Mouse (Mus musculus) mesoderm, embryonic 11.5 days (tissue): ENCODE results near the gene Olfr544.
"Not testable (repeated sequence)": the region's sequence is repeated elsewhere in the genome, so short reads cannot be mapped to it uniquely, and the experiment has no call there.

Source experiments
- DNase-seq: peaks from one replicate; pipeline ENCODE4 v3.0.0-alpha.2; 2012; ENCODE audit warnings: low read depth, low spot score

Olfr544 gene

DNA sequence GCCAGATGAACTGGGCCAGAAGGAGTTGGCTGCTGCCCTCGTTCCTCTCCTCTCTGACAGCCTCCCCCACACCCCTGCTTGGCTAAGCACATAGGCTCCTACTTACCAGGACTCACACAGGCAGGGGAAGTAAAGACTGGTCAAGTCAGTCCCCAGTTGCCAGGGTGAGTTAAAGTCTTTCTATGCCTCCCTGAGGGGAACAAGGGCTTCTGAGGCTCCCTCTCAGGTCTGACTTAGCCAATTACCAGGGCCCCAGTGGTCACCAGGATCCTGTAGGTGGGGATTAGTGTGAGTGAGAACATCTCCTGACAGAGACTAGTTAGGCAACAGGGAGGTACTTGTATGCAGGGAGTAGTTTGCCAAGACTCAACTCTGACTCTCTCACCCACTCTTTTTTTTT is at the start of gene Olfr544:
TSS of gene Olfr544 (minus strand) at position 153 of the 400 bp plus-strand sequence.
- no peak for DNase-seq

DNA sequence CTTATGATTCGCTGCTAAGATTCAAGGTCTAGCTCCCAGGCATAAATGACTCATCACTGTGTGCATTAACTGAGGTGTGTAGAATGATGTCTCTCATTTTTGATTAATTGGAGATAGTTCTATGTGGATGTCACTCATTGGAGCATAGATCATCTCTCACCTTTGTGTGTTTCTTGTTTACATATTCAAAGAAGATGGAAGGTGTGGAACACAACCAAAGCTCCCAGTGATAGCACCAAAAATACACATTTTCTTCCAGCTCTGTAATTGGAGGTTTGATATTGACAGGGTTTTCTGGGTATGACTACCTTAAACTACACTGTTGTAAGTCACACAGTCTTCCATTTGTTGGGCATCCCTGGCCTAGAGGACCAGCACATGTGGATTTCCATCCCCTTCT is 46.3 kb upstream of the Olfr544 start, which contains the start of gene Olfr547:
TSS of gene Olfr547 (plus strand) at position 301 of the 400 bp plus-strand sequence.
- DNase-seq: no peak

DNA sequence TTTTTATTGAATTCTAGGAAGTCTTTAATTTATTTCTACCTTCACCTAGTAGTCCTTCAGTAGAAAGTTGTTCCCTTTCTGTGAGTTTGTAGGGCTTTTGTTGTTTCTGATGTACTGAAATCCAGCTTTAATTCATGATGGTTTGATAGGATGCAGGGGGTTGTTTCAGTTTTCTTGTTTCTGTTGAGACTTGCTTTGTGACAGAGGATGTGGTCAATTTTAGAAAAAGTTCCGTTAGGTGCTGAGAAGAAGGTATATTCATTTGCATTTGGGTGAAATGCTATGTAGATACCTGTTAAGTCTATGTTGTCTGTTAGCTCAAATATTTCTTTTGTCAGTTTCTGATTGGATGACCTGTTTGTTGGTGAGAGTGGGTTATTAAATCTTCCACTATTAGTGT is 40.9 kb upstream of the Olfr544 start:
- DNase-seq: no peak

DNA sequence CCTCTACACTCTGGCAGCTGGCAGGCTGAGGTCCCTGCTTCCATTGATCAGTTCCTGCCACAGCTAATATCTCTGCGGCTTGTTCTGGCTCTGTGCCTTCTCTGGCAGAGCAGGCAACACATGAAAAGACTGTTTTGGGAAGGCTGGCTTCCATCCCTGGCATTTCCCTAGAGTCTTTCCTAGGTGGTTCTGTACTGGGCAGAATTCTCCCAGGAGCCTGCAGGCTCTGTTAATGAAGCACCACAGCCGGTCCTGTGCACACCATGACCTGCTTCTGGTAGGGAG is 28.9 kb upstream of the Olfr544 start:
- DNase-seq: no peak

DNA sequence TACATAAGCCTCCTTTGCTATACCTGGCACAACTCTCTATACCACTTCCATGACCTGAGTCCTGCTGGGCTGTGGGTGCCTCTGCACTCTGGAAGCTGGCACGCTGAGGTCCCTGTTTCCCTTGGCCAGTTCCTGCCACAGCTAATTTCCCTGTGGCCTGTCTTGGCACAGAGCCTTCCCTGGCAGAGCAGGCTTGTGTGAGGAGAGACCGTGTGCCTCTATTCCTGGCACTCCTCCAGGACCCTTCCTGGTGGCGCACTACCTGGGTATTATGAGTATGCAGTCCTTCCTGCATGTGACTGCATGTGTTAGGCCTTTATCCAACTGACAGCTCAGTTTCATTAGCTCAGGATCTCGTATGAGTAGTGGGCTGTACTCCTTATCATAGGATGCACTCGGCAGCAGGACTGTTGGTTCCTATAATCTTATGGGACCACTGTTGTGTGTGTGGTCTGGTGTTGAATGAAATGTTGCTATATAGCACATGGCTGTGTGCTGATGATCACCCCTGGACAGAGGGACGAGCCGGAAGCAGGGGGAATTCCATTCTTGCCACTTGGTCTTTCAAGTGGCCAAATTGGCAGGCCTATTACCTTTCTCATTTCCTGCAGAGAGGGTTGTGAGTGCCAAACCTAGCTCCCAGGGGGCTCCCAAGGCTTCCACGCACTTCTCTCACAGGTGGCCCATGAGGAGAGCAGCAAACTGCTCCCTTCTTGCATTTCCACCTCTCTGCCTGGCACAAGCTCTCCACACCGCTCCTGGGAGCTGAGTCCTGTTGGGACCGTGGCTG is 28.3 kb upstream of the Olfr544 start:
- DNase-seq: no peak

DNA sequence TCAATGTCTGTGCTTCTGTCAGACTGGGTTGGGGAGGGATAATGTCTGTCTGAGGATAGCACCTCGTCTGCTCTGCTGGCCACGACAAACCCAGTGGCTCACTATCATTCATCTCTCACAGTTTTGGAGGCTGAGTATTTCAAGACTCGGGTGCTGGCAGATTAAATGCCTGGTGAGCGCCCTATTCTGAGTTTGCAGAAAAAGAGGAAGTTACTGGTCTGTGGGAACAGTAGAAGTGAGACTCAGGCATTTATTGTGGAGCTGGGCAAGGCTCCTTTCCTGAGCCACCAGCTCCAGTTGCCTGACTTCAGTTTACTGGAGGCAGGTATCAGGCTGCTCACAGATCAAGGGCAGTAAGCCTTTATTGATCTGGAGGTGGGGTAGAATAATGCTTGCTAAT is 26.0 kb upstream of the Olfr544 start:
- no peak for DNase-seq

DNA sequence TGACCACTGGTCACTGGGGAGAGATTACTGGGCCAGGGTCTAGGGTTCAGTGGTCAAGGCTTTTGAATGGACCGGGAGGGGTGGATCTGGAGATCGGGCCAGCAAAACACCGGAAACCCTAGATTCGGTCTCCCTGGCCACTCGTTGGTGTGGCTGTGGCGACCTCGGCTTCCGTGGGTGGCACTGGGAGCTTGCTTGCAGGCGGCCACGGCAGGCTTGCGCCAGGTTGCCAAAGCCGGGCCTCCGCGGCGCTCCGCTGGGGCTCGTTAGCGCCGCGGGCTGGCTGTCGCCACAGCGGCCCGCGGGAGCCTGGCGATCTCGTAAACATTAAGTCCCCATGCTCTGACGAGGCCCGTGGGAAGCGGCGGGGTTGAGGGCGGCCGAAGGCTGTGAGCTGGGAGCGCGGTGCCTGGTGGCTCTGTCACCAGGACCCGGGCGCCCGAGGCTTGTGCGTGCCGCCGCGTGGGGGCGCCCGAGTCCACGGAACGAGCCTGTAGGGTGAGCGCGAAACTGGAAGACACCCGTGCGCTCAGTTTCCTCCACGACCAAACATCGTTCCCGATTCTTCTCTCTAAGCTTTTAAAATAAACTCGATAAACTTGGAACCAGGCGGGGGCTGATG is 24.8 kb upstream of the Olfr544 start:
- peak; percentile 85 for DNase-seq

DNA sequence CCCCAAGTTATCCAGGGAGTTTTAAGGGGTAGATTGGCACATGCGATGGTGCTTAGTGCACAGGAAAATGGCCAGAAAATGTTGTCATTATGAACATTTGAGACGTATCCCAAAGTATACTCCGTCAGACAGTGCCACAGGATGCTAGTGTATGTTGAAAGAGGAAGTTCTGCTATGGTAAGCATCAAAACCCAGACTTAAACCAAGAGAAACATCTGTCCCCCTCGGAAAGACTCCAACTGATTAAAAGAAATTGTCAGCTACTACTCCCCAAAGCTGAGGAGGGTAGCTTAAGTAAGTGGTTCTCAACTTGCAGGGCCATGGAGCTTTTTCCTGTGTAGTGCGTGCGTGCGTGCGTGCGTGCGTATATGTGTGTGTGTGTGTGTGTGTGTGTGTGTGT is 23.8 kb upstream of the Olfr544 start:
- no peak for DNase-seq

DNA sequence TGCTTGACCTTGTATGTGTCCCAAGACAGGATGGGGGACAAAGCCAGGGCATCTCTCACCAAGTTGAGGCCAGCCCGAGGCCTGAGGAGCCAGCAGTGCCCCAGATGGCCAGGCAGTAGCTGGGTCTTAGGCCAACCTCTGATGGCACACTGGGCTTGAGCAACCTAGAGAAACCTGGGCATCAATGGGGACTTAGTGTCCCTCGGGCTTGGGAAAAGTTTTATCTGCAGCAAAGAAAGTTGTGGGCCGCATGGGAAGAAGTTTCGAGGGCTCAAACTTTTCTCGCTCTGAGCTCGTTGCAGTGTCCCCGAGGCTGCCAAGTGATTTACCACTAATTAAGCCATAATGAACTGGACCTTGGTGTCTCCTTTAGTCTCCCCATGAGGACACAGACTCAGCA is 21.6 kb upstream of the Olfr544 start:
- no peak for DNase-seq

DNA sequence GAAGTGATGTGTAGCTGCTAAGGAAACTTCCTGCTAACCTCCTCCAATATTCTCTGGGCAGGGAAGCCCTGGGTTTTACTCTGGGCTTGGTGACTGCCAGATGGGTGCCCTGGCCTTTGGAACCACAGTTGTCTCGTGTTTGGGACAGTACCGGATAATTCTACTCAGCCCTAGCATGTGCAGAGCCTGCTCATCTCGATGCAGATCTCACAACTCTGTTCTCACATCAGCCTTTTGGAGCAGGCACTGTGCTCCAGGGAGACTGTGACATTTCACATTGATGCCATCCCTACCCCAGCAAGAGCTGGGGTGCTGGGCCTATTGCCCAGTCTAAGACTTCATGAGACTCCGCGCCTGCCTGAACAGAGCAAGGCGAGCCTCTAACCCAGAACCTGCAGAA is 20.6 kb upstream of the Olfr544 start:
- no peak for DNase-seq

DNA sequence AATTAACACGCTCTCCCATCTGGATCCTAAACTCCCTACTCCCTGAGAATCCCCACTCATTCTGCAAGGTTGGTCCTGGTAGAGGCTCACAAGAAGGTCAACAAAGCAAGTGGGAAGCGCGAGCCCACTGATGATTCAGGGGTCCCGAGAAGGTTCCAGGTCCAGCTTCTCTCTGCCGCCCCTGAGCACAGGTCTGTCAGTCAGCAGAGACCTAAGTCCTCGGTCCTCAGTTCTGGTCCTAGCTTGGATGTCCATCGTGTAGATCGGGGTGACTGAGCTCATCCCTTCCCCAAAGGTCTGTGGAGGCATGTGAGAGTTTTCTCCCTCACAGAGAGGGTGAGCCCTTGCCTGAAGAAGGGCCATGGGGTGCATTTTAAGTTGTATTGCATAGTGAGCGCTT is 20.0 kb upstream of the Olfr544 start:
- DNase-seq: no peak

DNA sequence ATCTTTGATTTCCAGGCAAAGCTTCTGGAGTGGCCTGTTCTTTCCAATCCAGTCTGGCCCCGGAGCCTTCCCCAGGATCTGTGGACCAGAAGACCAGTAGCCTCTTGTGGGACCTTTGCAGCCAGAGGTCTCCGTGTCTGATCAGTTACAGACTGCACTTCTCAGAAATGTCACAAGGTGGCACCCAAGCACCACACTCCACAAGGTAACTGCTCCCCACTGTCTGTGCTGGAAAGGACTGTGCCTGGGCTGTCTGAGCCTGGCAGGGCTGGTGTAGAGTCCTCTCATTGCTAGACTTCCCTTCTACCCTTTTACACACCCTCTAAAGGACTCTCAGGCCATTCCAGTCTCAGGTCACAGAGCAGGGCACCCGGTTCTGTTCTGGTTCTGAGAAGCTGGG is 18.7 kb upstream of the Olfr544 start:
- peak; percentile 79 for DNase-seq

DNA sequence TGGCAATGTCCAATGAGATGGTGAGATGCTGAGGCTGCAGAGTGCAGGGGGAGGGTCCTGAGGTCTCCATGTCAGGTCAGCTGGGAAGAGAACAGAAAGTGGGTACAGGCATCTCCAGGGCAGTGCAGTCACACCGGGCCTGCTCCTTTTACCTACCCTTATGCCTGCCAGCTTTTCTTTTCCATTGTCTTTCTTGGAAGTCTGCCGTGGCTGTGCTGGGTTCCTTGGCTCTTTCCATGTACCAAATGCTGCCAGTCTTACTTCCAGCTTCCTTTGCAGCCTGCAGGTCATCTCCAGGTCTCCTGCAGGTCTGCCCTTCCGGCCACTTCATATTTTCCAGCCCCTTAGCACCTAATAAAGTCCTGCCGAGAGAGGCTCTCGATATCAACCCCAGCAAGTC is 13.9 kb upstream of the Olfr544 start:
- no peak for DNase-seq

DNA sequence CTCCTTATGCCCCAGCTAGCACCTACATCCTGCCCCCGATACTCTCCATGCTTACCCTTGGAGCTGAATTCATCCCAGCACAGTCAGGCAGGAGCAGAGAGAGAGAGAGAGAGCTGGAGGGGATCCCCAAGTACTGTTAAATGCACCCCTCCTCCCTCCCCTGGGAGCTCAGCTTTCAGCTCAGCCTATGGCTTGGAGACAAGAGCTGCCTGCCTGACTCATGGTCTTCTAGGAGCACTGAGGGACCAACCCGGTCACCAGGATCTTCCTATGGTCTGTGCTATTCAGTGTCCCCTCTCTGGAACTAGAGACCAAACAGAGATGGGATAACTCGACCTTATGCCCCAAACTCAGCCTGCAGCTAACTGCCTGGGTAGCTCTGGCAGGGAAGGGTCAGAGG is 11.4 kb upstream of the Olfr544 start, which contains the start of gene Olfr545:
TSS of gene Olfr545 (minus strand) at position 101 of the 400 bp plus-strand sequence.
- no peak for DNase-seq

DNA sequence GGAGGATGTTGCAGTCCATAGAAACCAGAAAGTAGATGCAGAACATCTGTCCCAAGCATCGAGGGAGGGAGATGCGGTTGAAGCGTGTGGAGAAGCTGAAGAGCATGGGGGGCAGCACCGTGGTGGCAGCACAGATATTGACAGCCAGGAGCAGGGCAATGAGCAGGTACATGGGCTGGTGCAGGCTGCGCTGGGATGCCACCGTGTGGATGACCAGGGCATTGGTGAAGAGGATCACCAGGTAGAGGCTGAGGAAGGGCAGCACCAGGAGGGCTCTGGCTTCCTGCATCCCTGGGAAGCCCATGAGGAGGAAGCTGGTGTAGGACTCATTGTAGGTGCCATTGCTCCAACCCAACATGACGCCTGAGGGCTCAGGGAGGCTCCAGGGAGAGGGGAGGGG is 6.3 kb upstream of the Olfr544 start:
- not testable (repeated sequence) for DNase-seq

DNA sequence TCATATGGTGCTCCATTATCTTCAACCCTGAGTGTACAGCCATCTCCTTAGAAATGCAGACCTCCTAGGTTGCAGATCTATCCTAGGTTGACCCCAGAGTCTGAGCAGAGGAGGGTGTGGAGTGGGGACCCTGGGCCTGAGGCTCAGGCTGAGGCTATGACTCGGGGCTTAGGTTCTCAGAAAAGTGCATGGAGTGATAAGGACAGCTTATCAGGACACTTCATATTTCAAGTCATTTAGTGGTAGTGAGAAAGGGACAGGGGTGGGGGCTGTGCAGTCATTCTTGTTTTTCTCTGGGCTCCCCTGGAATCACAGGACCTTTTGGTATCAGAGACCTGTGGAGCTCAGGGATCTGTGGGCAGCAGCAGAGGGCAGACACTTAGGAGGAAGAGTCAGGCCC is 2.0 kb downstream of the Olfr544 start:
- no peak for DNase-seq

DNA sequence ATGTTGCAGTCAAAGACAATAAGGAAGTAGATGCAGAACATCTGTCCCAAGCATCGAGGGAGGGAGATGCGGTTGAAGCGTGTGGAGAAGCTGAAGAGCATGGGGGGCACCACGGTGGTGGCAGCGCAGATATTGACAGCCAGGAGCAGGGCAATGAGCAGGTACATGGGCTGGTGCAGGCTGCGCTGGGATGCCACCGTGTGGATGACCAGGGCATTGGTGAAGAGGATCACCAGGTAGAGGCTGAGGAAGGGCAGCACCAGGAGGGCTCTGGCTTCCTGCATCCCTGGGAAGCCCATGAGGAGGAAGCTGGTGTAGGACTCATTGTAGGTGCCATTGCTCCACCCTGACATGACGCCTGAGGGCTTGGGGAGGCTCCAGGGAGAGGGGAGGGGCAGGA is 3.3 kb downstream of the Olfr544 start:
- not testable (repeated sequence) for DNase-seq

DNA sequence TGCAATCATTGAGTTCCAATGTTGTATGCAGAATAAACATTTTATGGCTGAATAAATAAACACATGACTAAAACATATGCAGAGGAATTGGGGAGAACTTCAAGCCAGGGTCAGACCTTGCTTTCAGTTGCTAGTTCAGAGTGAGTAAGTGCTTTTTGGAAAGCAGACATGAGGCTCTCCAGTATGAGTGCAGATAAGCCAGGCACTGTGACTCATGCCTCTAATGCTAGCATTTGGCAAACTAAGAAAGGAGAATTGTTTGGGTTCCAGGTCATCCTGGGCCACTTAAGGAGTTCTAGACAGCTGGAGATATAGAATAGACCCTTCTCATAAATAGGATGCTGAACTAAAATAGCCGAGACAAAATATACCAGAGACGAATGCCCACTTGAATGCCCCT is 4.4 kb downstream of the Olfr544 start:
- no peak for DNase-seq

DNA sequence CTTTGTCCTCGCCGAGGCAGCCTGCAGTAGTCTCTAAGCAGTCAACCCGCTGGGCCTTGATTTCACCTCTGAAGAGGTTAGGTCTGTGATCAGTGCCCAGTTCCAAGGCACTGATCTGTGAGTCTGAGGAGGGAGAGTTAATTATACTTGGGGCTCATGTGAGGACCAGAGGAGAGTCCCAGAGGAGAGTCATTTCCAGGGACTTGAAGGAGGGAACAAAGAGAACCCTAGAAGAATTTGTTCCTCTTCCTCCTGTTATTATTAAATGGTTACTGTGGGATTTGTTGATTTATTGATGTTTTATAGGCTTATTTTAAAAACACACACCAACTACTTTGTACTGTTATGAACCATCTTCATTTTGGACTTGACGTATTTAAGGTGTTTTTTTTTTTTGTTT is 6.5 kb downstream of the Olfr544 start, which contains the start of gene Olfr543:
TSS of gene Olfr543 (minus strand) at position 101 of the 400 bp plus-strand sequence.
- no peak for DNase-seq

DNA sequence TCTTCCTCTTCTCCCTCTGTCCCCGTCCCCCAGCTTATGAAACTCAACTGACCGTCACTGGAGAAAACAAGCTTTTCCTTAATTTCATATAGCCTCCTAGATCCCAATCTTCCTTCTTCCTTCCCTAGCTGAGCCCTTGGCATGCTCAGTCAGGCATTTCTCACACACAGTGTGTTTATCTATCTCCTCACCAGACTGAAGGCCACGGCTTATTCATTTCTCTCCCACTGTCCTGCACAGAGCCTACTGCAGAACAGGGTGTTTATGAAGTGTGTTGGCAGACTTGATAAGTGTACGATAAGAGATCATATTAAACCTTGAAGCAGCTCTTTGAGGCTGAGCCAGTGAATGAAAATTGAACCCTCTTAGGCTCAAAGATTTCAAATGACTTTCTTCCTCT is 7.3 kb downstream of the Olfr544 start:
- DNase-seq: no peak

DNA sequence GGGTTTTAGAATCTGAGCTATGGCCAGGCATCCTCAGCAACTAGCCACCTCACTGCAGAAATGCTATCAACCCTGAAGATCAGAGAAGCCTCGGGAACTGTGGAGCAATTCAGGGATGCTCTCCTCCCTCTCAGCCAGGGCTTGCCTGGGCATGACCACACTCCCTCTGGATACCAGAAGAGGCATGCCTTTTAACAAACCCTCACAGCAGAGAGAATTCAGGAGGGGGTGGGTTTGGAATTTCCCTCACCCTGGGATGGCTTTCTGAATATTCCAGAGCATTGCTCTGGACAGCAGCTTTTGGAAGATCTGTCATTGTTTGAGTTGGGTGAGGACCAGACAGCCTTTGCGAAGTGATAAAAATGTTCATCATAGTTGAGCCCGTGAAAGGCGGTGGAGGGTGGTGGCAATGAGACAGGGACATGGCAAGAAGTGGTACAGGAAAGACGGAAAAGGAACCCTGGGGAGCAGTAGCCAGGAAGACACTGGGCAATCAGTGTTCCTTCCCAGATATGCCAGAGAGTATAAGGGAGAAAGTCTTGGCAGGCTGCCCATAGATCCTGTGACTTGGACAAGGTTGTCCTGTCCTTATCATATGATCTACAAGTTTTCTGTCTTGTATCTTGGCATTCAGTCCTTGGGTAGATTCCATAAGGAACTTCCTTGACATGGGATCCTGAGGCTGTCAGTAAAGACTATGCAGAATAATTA is 8.6 kb downstream of the Olfr544 start:
- DNase-seq: no peak

DNA sequence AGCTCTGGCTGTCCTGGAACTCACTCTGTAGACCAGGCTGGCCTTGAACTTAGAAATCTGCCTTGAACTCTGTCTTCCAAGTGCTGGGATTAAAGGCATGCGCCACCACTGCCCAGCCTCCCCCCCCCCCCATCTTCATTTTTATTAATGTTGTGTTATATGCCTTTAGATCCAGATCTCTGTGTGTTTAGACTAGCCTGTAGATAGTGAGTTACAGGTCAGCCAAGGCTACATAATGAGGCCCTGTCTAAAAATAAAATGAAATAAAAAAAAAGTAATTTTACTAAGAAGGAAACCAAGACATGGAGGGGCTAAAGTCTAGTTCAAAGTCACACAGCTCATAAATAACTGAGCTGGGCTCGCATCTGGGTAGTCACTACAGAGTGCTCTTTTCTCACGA is 9.2 kb downstream of the Olfr544 start:
- no peak for DNase-seq

DNA sequence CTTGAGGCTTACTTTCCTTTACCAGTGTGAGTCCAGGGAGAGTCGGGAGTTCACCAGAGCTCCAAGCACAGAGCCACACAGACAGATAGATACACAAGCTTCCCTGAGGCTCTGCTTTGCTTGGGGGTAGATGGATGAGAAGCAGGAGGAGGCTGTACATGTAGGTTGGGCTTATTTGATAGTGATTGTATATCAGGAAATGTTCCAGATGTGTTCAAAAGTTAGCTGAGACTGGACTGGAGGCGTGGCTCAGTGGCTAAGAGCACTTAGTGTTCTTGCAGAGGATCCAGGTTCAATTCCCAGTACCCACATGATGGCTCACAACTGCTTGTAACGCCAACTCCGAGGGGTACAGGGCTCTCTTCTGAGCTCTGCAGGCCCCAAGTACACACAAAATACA is 9.7 kb downstream of the Olfr544 start:
- no peak for DNase-seq
